Mouse (Mus musculus): Measurements from ENCODE around the gene Nrap. TPM values are rescaled to one million over a fixed set of nuclear protein-coding genes. Genes with fewer than 3 reads are reported as not detected.

Gene Nrap
- polyA plus RNA-seq, 1 experiment = 1.4 TPM

DNA sequence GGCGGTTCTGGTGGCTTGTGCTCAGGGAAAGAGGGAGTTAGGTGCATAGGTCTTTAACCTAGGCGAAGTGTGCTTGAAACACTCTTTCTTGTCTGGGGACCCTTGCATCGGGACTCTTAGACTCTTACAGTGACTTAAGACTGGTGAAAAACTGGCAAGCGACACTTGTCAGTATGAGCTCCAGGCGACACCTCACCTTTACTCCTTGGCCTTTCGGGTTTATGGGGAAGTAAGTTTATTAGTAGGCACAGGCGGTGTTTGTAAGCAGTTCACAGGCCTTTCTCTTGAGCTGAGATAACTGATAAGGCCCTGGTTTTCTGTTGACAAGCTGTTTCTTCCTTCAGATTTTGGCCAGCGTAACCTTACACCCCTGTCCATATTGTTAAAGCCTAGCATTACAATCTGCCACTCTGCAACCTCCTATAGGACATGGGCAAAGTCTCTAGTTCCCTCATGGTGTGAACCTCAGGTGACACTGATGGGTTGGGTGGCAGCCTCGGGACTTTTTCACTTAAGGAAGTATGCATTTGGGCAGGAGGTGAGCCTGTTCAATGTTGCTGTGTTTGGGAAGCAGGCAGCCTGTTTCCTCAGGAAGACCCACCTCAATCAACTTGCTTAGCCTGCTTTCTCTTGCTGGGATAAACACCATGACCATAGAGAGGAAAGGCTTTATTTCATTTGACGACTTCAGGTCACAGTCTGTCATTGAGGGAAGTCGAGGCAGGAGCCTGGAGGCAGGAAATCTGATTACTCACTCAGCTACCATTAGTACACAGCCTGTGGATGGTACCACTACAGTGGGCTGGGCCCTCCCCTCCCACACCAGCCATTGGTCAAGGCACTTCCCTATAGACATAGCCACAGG is 8.1 kb upstream of the Nrap start:
- 12% methylated on average over 11 of the region's 11 CpGs for WGBS
- DNase-seq (ENCODE audit: low read depth, low spot score) = no peak

DNA sequence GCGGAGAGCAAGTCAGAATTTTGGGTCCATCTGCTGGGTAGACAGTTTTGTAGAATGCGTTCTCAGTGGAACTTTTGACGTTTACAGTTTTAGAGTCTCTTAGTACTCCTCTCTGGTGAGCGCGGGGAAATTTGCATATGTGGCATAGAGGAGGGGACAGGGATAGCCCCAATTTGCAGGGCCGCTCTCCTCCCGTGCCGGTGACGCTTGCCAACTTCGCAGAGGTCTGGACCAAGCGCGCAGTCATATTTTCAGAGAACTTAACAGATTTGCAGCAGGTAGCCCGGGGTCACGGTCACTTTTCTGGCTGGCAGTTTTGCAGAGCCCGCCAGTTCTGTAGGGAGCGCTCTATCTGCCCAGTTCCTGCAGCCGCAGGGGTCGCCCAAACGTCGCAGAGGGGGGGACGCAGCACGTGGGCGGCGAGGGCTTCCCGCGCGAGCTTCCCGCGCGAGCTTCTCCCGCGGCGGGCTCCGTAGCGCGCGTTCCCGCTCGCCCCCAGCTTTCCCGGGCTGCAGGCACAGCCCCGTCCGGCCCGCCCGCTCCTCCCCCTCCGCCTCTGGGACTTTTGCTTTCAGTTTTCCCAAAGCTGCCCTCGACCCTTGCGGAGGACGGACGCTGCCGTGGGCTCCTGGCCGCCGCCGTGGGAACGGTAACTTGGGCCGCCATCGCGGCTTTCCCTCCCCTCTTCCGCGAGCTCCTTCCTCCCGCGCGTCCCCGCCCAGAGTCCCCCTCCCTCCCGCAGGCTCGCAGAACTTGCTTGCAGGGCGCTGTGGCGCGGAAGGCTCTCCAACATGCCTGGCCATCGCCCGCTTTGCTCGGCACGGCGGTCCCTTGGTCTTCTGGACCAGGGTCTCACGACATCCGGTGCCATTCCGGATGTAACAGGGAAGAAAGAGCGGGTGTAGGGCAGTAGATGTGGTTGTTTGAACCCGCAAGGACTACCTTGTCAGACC is 7.1 kb upstream of the Nrap start, which contains the start of gene Casp7:
Casp7 (plus strand) TSS at position 461 of the 953 bp plus-strand sequence.
- WGBS = 1% methylated on average over 78 of the region's 78 CpGs
- no peak for DNase-seq (ENCODE audit: low read depth, low spot score)

DNA sequence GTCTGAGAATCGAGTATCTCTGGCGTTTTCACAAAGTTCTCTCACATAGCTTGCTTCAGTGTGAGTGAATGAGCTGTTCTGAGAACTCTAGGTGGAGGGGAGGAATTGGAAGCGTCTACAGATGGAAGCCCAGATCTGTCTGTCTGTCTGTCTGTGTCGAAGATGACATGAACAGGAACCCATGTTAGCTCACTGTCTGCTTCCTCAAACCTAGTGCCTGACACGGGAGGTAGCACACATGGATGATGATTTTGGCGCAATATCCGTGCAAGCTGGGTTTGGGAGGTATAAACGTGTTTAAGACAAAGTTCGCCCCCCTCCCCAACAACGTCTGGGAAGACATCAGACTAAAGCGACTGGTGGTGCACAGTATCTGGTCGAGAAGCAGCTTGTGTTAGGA is 6.4 kb upstream of the Nrap start:
- 34% methylated on average over 12 of the region's 12 CpGs for WGBS
- no peak for DNase-seq (ENCODE audit: low read depth, low spot score)

DNA sequence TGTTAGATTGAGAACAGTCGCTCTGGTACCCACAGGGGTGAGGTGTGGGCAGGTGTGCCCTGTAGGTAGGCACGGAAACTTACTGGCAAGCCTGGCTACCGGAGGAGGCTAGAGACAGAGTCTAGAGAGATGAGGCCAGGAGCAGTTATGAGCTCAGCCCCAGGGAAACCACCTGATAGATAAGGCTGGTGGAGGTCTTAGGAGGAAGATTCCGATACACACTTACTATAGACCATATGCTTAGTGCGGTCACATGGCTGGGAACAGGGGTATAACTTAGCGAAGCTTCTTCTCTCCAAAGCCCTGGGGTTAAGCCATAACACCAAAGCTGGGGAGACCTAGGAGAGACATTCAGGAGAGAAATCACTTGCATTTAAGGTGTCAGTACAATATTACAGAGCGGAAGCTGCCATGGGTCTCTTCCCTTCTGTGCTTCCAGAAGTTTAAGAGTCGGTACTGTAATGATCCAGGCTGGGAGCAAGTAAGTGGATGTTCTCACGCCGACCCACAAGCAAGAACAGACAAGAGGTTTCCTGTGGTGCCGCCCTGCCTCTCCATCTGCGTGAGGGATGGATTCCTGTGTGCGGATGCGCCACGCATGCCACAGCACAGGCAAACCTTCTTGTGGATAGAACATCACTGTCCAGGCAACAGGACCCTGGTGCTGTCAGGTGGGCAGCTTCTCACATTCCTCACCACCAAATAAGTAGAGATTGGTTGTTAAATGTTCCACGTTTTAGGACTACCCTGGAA is 5.5 kb upstream of the Nrap start:
- DNase-seq (ENCODE audit: low read depth, low spot score) = no peak
- 90% methylated on average over 16 of the region's 16 CpGs for WGBS

DNA sequence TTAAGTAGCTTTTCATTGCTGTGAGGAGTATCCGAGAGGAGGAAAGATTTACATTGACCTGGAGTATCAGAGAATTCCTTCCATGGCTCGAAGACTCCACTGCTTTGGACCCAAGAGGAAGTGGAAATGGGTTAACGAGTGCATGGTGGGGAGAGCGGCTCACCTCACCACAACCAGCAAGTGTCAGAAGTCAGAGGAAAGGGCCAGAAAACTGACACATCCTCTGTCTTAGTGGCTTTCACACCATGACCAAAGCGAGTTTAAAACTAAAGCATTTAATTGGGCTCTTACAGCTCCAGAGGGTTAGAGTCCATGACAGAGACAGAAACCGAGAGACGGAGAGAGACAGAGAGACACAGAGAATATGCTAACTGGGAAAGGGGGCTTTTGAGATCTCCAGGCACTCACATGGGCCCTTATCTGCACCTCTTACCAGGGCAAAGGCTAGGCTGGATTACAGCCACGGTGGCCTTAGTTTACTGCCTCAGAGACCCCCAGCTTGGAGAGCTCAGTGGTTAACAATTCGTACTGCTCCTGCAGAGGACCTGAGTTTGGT is 3.6 kb upstream of the Nrap start:
- DNase-seq (ENCODE audit: low read depth, low spot score) = no peak
- WGBS = 84% methylated on average over 9 of the region's 9 CpGs

DNA sequence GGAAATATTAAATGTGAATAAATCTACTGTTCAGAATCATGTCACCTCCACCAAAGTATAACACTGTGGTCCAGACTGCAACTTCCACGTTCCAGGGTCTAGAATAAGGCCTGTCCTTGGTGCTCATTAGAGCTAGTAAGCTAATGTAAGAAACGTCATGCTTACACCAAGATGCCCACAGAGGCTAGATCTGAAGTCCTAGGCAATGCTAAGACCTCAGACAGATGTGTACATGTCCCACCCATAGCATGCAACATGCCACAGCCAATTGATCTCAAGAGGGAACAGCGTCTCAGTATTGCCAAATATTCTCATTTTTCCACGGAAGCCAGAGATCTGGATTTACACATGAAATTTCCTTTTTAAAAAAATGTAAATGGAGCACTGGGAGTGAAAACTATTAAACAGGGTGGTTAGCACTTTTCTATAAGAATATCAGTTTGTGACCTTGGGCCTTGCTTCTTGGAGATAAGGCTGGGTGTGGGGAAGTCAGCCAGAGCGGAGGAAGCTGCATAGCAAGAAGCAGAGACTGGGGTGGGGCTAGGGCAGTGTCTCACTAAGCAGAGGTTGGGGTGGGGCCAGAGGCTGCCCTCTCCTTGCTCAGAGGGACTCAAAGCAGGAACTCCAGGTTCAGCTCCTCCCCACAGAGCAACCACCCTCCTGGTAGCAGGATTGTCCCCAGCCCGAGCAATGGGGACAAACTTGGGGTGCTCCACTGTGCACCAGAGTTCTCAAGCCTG is 1.6 kb upstream of the Nrap start:
- DNase-seq (ENCODE audit: low read depth, low spot score) = no peak
- WGBS = 37% methylated on average over 6 of the region's 6 CpGs

DNA sequence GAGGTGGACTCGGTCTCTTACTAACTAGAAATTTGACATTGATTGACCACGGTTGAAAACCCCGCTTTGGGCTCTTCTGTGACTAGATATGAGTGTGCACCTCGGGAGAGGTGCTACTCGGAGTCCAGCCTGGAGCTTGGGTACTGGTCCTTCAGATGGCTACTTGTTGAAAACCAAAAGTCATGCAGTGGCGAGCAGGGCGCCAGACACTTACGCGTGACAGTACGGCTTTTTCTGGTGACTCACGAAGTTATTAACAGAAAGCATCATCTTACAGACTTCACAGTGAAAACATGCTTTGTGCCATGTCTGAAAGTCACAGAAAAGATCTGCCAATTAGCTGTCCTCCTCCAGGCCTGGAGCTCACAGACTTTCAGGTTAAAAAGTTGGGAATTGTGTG is 661 bp downstream of the Nrap start:
- no peak for DNase-seq (ENCODE audit: low read depth, low spot score)
- WGBS = 95% methylated on average over 11 of the region's 11 CpGs

DNA sequence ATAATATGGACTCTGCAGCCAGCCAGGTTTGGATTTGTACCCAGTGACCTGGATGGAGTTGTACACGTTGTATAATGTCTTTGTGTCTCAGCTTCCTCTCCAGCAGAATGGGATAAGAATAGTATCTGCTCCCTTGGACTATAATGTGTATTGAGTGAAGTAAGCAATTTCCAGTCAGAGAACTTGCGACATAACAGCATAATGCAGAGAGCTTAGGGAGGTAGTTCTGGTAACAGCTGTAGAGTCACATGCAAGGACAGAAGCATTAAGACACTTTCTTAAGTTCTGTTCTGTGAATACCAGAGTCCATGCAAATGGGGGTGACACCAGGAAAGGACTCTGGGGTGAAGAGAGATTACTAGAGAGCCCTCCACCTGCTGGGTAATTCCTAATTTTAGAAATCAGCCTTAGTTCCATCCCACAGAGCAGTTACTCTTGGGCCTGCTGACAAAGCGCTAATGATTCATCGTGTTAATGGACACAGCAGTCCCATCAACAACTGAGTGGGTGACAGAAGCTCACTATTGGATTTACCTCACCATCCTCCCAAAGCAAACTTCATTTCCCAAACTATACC is 2.0 kb downstream of the Nrap start:
- DNase-seq (ENCODE audit: low read depth, low spot score) = no peak
- WGBS = 75% methylated on average over 4 of the region's 4 CpGs

DNA sequence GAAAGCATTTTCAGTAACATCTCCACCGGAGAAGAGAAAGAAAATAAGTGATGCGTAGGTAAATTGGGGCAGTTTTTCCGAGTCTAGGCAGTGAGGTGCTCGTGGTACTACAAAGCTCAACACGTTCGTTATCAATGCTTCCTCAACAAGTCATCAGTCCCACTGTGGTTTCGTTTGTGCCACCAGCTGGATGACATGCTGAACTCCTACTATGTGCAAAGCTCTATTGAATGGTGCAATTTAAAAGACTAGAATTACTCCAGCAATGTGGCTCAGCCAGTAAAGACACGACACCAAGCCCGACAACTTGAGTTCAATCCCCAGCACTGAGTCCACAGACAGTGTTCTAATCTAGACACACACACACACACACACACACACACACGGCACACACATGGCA is 3.7 kb downstream of the Nrap start:
- no peak for DNase-seq (ENCODE audit: low read depth, low spot score)
- WGBS = 94% methylated on average over 10 of the region's 10 CpGs

DNA sequence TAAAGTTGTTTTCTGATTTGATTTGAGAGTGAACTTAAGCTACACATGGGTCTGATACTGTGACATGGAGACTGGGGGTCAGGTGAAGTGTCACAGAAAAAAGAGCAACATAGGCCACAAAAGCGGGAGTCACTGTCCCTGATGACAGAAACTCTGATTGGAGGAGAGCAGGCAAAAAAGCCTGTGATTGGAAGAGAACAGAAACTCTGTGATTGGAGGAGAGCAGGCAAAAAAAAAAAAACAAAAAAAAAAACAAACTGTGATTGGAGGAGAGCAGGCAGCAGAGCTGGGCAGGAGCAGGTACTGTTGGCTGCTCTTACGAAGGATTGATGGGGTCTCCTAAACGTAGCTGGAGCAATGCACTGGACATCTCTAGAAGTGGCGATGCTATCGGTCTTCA is 4.3 kb downstream of the Nrap start:
- WGBS = 88% methylated on average over 5 of the region's 5 CpGs

DNA sequence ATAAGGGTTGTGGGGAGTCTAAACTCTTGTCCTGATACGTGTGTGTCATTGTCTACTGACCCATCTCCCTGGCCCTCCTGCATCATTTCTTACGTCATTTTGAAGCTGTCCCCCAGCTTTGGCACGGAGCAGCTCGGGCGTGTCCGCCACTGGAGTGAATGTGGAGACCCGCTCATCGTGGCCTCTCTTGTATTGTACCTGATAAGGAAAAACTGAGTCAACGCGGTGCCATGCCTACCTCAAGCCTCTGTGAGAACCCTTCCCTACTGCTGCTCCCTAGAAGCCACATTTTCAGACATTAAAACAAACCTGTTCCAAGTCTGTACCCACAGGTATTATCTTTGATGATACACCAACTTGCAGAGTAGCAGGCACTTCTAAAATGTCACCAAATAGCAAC is 8.4 kb downstream of the Nrap start:
- 76% methylated on average over 10 of the region's 10 CpGs for WGBS
- DNase-seq (ENCODE audit: low read depth, low spot score) = no peak

More for the DNA sequence above, 4.3 kb downstream of the Nrap start:
- DNase-seq (ENCODE audit: low read depth, low spot score) = no peak

DNA sequence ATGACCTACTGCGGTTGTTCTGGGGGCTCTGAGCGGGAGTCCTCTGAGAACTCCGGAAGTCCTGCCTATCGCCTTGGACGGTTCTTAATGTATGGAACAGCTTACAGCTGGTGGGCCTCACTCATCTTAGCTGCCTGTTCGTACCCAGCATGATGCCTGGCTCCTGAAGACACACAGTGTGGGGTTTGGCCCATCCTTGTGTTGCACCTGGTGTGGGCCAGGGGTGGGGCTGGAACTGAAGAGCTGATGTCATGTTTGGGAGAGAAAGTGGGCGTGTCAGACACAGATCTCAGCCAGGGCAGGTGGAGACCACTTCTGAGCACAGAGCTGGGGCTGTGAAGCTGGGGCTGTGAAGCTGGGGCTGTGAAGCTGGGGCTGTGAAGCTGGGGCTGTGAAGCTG is 9.5 kb downstream of the Nrap start:
- WGBS = 77% methylated on average over 7 of the region's 7 CpGs
- no peak for DNase-seq (ENCODE audit: low read depth, low spot score)

DNA sequence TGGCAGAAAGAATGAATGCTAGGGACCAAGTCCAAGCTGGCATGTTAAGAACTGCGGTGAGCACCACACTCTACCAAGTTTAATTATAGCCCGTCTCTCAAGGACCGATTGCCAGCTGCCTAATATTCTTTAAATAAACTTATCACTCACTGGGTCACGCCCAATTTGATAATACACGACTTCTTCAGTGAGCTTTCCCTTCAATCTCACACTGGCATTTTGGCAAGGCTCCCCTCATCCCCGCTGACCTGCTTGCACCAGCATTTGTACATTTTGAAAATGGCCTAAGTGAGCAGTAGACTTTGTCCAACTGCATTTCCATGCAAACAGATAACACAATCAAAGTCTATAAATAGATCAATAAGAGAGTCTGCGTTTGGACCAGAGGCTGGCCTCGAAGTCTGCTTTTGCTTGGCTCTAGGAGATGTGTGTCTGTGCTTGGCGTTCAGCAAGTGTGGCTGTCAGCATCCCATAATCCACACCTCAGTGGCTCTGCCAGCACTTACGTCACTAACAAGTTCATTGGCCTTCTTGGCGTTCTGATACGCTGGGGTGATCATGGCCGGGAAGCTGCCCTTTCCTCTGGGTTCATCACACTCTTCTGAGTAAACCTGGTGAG is 11.2 kb downstream of the Nrap start:
- WGBS = 67% methylated on average over 13 of the region's 13 CpGs
- DNase-seq (ENCODE audit: low read depth, low spot score) = no peak

DNA sequence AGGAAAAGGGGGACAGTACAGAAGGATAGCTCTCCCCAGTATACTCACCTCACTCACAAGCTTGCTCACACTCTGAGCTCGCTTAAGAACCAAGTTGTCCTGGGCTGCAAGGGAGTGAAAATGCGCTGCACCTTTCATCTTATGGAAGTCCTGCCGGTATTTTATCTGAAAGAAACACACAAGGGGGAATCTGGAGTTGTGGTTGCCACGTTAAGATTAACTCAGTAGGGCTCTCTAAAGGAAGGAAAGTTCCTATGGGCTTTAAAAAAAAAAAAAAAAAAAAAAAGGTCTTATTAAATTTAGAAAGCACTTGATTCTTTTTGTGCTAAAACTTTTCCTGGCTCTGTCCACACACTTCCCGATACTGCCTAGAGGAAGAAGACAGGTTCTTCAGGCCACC is 11.8 kb downstream of the Nrap start:
- no peak for DNase-seq (ENCODE audit: low read depth, low spot score)
- WGBS = 84% methylated on average over 5 of the region's 5 CpGs

DNA sequence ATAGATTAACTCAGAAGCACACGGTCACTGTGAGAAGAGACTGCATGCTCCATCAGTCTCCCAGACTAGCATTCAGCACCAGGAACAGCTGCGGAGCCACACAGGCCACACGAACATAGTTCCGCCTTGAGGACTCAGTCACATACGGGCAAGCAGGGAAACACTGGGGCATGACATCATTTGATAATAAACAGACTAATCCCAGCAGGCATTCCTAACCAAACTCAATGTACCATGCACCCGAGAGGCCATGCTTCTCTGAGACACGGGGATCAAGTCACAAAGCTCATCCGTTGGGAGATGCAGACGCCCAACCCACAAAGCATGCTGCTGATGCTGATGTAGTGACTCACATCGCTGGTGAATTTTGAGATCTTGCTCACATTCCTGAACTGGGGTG is 15.8 kb downstream of the Nrap start:
- 55% methylated on average over 10 of the region's 10 CpGs for WGBS

DNA sequence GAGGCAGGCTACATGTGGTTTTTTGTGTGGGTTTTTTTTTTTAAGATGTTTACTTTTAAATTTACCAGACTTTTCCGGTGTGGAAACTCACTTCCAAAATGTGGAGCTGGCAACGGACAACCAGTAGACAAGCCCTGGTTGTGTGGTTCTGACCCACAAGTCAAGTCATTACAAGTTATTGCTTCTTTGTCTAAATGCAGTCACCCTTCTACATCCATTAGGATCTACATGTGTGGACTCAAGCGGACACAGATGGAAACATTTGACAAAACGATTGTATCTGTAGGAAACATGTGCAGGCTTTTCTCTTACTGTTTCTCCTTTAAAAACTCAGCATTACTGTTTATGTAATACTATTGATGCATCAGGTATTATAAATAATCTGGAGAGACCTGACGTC is 16.6 kb downstream of the Nrap start:
- WGBS = 82% methylated on average over 5 of the region's 5 CpGs
- DNase-seq (ENCODE audit: low read depth, low spot score) = no peak

More for the DNA sequence above, 15.8 kb downstream of the Nrap start:
- DNase-seq (ENCODE audit: low read depth, low spot score) = no peak

DNA sequence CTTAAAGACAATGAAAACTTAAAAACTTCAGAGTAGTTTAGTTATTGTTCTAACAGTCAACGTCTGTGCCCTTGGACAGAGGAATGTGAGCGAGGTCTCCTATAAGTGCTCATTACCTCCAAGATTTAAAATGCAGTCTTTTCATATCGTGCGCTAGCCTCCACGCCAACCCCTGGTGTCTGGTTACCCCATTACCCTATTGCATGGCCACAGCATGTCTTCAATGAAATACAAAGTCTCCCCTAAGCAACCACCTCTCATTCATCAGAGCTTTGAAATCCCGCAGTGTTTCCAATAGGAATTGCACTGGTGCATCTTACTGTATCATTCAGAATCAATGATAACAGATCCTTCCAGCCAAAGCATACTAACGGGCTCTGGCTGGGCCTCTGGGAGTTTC is 17.6 kb downstream of the Nrap start:
- WGBS = 88% methylated on average over 7 of the region's 7 CpGs

More for the DNA sequence above, 17.6 kb downstream of the Nrap start:
- DNase-seq (ENCODE audit: low read depth, low spot score) = no peak

Data from large intestine, adult 2 months (tissue).